Mouse (Mus musculus): ENCODE results near the gene Catsperd.

- TF ChIP-seq POLR2A (IDR thresholded peaks at IDR 0.05; ENCODE audit: low read depth, low read length) (no peak), CTCF (IDR thresholded peaks at IDR 0.05; ENCODE audit: extremely low read depth, insufficient read length, insufficient replicate concordance, low read depth, low read length) (no peak)
These were observed 27.4 kb downstream of the Catsperd start for GRCm38 (mm10) chr17:56655311-56655710.
